Mouse (Mus musculus) cerebellum, adult 8-10 months (tissue): Measurements from ENCODE around the gene Eef1a1.
"Not testable (repeated sequence)": the region's sequence is repeated elsewhere in the genome, so short reads cannot be mapped to it uniquely, and the experiment has no call there.

Experiments used
- DNase-seq: peaks from one replicate; pipeline ENCODE4 v3.0.0; 2022

Eef1a1 gene

DNA sequence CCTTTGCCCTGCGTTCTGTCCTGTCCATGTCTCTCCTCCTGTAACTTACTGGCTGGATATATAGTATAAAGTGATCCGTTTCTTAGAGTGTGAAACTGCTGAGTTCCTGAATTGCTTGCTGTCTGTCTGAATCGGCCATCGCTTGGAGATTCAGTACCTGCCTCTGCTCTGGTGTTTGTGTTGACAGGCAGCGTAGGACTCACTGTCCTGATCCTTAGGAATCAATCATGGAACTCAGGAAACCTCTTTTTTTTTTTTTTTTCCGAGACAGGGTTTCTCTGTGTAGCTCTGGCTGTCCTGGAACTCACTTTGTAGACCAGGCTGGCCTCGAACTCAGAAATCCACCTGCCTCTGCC is 17.7 kb upstream of the Eef1a1 start:
- DNase-seq, result no peak

DNA sequence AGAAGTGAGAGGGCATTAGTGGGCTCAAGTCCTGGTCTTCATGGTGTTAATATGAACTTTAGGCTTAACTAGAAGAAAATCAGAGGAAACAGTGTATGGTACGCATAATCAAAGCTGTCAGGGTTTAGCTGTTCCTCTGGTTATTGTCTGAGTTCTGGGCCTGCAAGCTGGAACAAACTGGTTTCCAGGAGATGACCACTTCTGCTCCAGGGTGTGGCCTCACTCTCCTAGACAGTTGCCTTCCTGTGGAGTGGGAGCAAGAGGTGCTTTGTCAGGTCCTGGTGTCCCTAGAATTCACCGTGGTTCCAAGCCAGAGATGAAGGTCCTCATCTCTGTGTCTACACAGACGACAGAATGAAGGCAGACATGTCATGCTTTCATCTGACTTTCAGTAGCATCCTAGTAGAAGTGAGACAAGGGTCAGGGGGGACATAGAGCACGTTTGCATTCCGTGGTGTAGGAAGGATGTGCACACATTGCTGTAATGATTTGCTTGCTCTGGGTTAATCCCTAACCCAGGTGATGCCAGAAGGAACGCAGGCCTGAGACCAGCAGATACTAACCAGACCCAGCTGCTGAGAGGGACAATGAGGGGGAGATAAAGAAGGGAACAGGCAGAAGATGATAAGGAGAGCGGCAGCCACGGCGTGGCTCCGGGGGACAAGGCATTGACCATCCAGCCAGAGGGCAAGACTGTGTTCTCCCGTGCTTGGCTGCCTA is 17.2 kb upstream of the Eef1a1 start:
- DNase-seq, result no peak

DNA sequence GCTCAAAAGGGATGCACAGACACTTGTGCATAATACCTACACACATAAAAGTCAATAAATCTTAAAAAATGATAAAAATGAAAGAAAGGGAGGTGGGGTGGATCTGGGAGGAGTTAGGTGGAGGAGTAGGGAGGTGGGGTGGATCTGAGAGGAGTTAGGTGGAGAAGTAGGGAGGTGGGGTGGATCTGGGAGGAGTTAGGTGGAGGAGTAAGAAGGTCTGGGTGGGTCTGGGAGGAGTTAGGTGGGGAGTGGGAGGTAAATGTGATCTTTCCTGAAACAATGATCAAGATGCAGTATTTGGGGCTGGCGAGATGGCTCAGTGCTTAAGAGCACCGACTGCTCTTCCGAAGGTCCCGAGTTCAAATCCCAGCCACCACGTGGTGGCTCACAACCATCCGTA is 16.3 kb upstream of the Eef1a1 start:
- DNase-seq, result no peak

DNA sequence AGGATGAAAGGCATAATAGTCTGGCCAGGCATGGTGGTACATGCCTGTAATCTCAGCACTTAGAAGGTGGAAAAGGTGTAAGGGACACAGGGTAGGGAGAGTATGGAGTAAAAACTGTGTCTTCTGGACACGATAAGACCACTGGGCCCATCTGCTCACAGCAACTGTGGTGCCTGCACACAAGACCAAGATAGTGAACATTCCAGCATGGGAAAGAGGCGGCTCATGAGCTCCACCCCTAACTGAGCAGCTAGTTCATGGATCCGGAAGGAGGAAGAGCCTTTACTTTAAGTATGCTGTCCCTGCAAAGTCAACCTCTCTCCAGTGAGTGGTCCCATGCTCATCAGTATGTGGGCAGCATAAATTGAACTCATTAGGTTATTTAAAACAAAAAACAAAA is 15.7 kb upstream of the Eef1a1 start:
- no peak for DNase-seq

DNA sequence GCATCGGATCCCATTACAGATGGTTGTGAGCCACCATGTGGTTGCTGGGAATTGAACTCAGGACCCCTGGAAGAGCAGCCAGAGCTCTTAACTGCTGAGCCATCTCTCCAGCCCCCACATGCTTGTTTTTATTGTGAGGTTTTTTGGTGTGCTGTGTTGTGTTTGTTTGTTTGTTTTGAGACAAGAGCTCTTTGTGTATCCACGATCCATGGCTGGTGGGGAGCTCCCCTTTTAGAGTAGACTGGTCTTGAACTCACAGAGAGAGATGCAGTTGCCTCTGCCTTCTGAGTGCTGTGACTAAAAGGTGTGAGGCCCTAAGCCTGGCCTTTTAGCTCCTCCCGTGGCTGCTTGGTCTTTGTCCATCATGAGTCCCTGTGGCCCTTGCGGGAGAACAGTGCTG is 15.2 kb upstream of the Eef1a1 start:
- no peak for DNase-seq

DNA sequence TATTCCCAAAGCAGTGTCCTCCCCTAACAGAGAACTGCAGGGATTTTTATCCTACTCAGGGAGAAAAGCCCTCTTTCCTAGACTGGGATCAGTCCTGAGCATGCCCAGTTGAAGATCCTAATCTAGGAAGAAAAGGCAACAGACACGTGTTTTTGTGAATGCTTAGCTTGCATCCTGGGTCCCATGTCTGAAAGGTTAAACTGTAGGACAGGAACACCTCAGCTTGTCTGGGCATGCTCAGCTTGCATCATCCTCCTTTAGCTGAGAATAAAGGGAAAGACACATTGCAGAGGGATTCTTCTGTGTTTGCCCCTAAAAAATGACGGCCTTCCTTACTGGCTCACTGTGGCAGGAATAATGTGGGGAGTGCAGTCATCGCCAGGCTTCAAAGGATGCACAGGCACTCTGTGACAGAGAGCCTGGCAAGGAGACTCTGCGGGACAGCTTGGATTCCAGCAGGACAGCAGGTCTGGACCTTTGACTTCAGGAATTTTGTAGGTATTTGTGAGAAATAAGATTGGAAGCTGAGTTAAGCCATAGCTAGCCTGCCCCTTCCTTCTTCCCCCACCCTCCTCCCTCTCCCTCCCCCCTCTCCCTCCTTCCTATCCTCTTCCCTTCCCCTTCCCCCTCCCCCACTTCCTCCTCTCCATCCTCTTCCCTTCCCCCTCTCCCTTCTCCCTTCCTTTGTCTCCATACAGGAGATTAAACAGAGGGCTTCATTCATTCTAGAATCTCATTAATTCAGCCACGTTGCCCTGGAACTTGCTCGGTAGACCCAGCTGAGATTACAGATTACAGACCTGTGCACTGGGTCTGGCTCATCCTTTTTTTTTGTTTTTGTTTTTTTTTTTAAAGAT is 14.5 kb upstream of the Eef1a1 start:
- DNase-seq, result no peak

DNA sequence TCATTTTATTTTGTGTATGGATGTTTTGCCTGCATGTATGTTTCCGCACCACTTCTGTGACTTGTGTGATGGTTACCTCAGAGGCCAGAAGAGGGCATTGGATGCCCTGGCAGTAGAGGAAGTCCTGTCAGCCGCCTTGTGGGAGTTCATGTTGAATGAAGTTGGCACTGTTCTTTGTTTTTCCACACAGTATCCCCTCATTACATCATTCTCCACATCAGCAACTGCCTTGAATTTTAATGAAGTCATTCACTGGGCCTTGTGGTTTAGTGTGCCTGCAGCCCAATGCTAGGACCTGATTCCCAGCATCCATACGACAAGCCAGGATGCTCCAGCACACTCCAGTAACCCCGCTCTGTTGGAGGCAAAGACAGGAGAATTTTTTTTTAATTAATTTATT is 12.3 kb upstream of the Eef1a1 start:
- no peak for DNase-seq

DNA sequence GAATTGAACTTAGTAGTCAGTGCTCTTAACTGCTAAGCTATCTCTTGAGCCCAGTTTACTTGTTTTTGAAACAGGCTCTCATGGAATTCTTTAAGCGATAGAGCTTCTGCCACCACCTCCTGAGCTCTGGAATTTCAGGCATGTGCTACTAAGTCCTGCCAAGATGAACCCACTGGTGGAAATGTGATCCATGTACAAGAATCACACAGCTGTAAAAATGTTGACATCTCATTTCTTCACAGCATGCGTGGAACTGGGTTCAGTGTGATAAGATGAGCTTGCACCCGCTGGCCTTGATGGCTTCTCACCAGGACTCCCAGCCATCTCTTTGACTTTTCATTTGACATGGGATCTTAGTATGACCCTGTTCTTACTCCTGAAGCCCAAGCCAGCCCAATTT is 11.4 kb upstream of the Eef1a1 start:
- DNase-seq, result no peak

DNA sequence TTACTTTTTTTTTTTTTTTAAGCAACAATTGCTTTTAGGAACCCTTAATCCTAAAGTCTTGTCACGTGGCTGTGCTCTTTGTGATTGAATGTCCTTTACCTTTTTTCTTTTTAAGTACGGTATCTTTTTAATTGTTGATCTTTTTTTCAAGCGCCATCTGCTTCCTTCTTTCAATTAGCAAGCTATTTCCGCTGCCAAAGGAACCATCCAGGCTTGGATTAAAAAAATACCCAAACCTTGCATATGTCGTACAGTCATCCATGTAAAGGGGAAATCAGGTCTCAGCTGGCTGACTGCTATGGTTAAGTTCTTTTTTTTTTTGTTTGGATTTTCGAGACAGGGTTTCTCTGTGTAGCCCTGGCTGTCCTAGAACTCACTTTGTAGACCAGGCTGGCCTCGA is 4.2 kb upstream of the Eef1a1 start:
- DNase-seq, result no peak

DNA sequence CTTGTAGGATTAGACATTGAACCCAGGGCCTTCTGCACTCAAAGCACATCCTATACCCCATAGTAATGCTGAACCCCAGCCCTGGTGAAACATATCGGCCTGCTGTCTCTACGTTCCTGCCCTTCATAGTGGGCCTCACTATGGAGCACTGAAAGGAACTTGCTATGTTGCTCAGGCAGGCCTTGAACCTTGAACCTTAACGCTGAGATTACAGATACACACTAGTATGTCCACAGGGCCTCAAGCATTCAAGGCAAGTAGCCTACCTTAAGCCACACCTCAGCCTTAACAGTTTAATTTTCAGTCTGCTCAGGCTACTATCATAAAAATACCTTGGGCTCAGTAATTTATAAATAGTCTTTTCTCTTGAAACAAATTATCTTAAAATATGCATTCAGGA is 3.3 kb upstream of the Eef1a1 start:
- DNase-seq, result no peak

DNA sequence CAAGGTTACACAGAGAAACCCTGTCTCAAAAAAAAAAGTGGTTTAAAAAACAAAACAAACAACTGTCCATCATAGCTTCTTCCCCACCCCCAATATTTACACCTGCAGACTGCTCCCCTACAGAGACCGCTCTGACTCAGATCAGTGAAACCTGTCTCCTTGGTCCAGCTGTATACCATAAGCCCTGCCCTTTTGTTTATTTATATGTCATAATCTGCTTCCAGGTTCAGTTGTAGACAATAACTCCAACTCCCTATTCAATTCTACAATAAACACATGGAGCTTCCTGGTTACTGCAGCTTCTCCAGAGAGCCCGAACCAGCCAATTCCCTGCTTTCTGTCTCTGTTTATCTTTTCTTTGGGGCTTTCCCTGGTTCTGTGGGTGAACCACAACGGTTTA is 2.2 kb upstream of the Eef1a1 start:
- no peak for DNase-seq

DNA sequence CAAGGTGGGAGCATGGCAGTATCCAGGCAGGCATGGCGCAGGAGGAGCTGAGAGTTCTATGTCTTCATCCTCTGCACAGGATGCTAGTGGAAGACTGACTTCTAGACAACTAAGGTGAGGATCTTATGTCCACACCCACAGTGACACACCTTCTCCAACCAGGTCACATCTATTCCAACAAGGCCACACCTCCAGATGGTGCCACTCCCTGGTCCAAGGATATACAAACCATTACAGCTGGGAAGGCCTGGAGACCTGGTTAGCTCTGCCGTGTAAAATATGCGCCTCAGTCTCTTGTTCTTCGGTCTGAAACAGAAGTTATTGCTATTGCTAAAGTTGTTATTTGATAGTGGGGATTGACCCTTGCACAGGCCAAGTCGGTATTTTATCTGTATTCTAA is 930 bp downstream of the Eef1a1 start:
- not testable (repeated sequence) for DNase-seq

DNA sequence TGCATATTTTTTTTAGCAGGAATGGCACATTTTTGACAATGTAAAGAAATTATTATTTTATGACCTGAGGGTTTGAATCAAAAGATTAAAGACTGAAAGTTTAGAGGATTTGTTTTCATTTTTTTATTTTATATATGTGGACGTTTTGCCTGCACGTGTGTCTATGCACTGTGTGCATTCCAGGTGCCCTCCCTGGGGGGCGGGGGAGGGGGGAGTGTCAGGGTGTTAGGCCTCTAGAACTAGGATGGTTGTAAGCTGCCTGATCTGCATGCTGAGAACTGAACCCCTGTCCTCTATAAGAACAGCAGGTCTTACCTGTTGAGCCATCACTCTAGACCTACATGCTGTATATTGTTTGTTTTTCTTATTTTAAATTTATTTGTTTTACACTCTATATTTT is 4.3 kb downstream of the Eef1a1 start:
- no peak for DNase-seq

DNA sequence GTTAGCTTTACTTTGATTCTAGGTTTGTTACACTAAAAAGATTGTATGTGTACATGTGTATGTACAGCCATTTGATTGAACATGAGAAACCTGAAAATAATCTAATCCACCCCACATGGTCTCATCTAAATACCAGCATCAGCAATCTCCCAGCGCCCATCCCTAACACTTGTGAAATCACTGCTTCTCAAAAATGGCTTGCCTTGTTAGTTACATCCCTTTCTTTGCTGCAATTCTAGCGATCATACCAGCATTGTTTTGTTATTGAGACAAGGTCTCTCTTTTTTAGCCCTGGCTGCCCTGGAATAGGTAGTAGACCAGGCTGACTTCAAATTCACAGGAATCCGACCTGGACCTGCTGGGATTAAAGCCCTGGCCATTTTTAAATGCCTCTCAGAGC is 6.6 kb downstream of the Eef1a1 start:
- DNase-seq, result no peak

DNA sequence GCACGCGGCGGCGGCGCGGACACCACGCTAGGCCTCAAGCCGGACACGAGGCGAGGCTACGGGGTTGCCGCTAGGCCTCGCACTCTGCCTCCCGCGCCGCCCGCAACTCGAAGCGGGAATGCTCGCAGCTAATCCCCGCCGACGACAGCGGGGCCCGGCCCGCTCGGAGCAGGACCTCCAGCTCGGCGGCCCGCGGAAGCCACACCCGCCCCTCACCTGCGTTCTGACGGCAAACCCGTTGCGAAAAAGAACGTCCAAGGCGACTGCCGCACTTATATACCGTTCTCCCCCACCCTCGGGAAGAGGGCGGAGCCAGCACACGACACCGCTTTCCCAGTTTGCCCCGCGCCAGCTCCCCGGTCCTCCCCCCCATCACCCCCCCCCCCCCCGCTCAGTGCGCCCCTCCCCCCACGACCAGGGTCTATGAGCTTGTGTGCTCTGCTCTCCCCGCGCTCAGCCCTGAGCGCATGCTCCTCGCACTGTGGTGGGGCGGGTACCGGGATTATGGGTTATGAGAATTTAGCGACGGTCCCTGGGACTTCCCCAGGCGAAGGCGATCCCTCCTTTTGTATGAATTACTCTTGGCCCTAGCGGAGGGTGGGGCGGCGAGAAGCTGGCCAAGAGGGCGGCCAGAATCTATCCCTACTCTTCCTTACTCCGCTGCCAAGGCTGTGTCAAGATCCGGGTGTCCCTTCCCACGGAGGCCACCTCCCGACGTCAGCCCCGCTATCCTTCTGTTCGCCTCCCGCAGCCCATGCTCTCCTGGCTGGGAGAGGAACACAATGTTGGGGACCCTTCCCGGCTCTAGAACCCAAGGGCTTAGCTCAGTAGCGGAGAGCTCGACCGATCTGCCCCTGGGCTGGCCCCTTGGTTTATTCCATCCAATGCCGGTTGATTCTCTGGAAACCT is 7.3 kb downstream of the Eef1a1 start:
- peak; percentile 93 for DNase-seq

DNA sequence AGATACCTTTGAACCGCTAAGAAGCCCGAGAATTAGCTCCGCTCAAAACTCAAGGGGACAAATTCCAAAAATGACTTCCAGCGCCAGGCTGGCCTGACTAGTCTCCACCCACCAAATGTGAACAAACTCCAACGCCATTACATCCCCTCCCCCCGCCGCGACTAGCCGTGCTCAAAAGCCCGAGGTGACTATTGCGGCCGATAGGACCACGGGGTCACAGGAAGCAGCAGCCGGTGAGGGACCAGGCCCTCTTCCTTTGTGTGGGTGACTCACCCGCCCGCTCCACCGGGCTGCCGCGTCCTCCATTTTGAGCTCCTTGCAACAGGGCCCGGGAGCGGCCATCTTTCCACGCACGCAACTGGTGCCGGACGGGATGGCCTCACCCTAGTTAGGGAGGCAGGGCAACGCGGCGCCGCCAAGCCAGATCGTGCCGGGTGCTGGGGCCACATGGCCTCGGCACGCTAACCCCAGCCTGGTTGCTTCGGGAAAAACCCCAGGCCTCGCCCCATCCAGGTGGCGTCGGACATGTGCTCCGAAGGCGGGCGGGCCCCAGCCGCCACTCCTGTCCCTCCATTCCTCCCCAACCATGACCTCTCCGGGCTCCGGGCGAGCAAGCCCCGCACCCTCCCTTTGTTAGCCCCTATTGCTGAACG is 8.1 kb downstream of the Eef1a1 start:
- peak; percentile 66 for DNase-seq

DNA sequence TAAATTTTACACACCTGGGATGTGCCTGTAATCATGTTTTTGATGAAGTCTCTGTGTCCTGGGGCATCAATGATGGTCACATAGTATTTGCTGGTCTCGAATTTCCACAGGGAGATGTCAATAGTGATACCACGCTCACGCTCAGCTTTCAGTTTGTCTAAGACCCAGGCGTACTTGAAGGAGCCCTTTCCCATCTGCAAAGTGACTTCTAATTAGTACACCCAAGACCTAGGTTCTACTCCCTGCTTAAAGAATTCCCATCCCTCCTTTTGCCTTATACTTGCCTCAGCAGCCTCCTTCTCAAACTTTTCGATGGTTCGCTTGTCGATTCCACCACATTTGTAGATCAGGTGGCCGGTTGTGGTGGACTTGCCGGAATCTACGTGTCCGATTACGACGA is 8.7 kb downstream of the Eef1a1 start:
- DNase-seq, result not testable (repeated sequence)

DNA sequence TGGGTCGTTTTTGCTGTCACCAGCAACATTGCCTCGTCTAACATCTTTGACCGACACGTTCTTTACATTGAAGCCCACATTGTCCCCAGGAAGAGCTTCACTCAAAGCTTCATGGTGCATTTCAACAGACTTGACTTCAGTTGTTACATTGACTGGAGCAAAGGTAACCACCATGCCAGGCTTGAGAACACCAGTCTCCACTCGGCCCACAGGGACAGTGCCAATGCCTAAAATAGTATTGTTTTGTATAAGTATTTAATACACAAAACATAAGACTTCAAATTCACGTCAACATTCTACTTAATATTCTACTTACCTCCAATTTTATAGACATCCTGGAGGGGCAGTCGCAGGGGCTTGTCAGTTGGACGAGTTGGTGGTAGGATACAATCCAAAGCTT is 9.6 kb downstream of the Eef1a1 start:
- DNase-seq, result not testable (repeated sequence)

DNA sequence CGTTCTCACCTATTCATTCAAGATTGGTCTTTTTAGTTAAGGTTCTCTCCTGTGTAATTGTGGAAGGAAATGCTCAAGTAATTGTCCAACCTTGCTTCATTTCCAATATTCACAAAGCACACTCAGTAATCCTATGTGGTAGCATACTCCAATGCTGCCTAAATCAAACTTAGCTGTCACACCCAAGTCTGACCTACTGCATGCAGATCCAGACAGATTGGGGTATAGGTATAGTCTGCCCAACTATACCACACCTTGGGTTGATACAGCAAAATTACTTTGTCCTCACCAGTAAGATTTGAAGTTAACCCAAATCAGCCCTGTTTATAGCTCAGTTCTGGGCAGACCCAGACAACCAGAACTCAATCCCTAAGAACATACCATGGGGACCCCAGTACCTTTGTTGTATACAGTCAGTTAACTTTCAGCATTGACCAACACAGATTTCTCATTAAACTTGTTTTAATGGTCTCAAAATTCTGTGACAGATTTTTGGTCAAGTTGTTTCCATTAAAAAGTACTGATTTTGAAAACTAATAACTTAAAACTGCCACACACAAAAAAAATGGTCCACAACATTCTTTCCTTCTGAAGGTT is 10.8 kb downstream of the Eef1a1 start:
- not testable (repeated sequence) for DNase-seq

DNA sequence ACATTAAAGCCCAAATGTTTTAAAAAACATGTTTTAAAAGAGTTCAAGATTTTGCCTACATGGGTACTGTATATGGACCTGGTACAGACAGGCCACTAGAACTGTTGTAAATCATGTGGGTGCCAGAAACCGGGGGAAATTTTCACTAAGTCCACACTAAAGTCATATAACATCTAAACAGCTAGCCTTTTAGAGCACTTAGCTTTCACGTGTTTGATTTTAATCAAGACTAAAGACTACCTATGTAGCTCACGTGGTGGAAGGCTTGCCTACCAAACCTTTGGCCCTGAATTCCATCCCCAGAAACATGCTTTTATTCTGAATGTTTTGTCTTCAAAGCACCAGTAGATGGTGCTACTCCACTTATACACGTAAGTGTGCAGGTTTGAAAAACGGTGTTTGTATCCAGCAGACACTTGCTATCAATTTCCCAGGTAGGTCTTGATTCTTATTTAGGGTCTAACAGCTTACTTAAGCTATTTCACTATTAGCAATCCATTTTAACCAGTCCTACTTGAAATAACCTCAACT is 11.9 kb downstream of the Eef1a1 start:
- no peak for DNase-seq

DNA sequence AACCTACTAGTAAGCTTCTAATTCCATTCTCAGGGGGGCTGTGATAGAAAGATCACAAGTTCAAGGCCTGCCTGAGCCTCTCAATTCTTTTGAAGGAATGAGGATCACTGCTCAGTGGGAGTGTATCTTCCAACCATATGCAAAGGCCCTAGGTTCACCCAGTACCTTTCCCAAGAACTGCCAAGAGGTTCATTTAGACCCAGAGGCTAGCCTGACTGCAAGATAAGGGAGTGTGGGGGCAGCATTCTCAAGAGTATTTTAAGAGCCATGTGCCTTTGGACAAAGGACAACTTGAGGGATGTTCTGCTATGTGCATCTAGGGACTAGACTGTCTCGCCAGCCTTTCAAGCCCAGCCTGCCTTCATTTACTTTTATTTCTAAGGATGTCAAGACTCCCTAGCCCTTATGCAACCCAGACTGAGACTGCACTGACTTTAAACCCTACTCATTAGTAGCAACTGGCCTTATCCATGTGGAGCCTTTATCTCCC is 12.4 kb downstream of the Eef1a1 start:
- DNase-seq, result no peak

DNA sequence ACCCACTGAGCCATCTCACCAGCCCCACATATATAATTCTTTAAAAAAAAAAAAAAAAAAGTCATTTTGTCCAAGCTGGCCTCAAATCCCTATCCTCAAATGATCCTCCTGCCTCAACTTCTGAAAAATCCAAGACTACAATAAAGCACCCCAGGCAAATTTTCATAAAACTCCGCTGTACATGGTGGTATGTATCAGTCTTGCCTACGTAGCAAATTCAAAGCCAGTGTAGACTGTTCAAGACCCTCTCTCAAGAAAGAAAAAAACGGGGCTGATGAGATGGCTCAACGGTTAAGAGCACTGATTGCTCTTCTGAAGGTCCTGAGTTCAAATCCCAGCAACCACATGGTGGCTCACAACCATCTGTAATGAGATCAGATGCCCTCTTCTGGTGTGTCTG is 13.1 kb downstream of the Eef1a1 start:
- no peak for DNase-seq
